Mouse (Mus musculus) bone marrow, adult 2 months (tissue): ENCODE data around the gene Palld.
A peak's percentile ranks its signal among the peaks of the same experiment; 100 is the strongest.

ENCODE experiments used
- CTCF ChIP-seq: fragments of 200-500 bp; IDR thresholded peaks from 2 replicates; pipeline ENCODE4 v1.5.1; 2011; ENCODE audit warnings: low read length, control low read depth; ENCODE audit not compliant: control insufficient read depth, insufficient read depth
- POLR2A ChIP-seq: fragments of 200-500 bp; IDR thresholded peaks from 2 replicates; pipeline ENCODE4 v1.6.1; 2011; ENCODE audit warnings: low read depth, mild to moderate bottlenecking, control low read depth, low read length, borderline replicate concordance; ENCODE audit not compliant: control insufficient read depth

DNA sequence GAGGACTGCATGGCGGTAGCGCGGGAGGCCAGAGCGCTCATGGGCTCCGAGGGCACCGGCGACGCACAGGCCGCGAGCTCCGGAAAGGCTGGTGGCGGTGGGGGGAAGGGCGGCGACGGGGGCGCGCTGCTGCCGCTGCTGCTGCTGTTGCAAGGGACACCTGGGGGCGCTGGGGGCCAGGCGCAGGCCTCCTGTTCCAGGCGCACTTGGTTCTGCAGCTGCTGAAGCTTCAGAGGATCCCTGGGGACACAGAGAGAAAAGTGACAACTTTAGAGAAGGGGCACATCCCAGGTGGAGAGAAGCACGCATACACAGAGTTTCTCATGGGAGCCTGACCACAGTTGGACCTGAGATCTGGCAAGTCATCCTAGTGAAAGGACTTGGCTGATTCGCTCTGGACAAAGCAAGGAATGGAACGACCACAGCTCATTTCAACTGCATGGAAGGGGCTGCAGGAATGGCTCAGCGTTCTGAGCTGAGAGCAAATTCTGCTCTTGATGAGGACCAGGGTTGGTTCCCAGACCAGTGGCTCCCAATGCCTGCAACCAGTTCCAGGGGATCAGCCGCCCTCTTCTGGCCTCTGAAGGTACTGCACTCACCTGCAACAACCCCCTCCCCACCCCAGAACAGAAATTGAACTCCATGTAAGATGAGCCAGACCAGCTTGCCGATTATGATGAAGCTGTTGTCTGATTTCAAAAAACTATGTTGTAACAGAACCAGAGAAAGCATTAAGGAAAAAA lies 352.3 kb downstream of the Palld start:
- TF ChIP-seq CTCF (peak; percentile 32; the same call in 1 of the 2 replicates), POLR2A (no peak)
